Mouse (Mus musculus): ENCODE measurements at regions not wholly inside any gene's neighbourhood (a gene's known extent, or its start where the extent isn't known, plus 50 kb on each side); places are given as distances from the start of the nearest gene placed in this dataset.

DNA sequence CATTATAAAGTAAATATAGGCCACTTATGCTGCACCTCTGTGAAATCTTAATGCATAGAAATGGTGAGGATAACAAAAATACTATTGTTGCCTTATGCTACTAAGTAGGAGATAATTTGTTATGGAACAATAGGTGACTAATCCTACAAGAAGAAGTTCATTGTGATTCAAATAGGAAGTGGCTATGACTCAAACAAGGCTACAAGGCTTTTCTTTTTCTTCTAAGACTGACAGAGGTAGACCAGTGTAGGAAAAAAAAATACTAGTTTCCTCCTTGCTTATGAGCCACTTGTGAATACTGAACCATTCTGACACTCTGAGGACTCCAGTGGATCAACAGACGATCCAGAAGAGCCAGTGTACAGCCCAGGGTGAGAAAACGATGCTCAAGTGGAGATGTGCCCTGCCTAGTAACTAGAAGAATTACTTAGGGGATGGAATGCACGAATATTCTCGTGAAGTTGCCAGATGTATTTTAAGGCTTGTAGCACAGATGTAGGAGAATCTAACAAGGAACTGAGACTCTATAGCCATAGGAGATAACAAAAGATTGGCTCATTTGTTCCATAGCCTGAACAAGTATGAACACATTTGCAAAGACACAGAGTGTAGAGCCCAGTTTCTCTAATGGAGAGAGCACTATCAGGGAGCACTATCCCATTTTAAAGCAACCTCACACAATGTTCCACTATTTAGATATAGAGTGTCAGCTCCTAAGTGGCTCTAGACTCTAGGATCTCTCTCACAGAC, 60.3 kb downstream of the Fzd1 start:
- DNase-seq = no peak

DNA sequence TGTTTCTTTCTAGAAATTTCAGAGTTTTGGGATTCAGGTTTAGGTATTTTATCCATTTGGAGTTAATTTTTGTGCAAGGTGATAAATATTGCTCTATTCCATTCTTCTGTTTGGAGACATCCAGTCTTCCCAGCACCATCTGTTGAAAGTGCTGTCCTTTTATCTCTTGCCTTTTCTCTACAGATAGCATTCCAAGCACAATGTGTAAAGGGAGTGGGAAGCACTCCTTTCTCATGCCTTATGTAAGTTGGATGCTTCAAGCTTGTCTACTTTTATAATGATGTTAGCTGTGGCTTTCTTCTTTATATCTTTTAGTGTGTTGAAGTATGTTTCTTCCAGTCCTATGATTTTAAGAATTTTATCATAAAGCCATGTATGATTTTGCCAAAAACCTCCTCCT, 61.1 kb downstream of the Fzd1 start:
- no peak for DNase-seq

DNA sequence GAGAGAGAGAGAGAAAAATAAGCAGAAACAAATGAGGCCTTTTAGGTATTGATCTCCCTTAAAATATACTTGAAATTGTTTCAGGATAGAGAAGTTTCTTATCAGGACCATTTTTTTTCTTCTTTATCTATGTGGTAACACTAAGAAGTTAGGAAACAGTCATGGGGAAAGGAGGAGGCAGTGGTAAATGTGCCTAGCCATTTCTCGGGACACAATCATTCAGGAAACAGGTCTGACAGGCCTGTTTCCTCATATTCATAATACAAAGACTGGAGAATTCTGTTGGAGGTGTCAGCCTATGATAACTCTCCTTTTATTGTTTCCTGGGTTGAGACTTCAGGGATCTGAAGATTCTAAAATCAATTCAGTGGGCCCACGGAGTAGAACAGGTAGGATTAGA, 68.7 kb downstream of the Fzd1 start:
- DNase-seq = no peak

DNA sequence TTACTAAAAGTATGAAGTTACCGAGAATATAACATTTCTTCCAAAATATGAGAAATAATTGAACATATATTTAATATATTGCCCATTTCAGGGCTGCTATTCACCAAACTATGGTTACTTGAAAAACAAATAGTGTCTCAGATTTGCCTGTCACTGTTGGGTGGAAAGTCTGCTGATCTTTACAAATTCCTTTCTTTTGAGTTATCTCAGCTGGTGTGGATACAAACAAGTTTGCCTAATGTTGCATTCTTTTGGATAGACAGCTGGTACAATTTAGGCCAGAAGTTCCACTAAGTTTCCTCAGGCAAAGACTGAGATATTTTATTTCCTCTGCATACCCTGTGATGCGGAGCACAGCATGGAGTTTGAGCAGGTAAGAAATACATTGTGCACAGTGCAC, 82.5 kb downstream of the Fzd1 start:
- peak in 1 of 2 experiments; percentile 3 for DNase-seq

DNA sequence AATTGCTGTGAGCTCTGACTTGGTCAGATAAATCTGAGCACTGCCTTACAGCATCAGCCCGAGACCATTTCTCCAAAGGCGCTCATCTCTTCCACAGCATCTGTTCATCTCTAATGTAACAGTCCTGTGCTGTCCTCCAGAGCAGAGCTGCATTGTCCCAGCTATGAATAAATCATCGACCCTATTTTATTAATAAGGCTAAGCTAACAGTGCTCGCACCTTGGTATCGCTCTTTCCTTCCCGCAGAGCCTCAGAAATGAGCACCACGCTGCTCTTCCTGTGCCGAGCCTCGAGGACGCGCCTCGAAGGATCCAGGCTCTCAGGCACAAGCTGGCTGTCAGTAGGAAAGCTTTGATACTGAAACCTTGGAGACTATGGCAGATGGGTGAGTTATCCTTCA, 91.5 kb downstream of the Fzd1 start:
- no peak for DNase-seq

DNA sequence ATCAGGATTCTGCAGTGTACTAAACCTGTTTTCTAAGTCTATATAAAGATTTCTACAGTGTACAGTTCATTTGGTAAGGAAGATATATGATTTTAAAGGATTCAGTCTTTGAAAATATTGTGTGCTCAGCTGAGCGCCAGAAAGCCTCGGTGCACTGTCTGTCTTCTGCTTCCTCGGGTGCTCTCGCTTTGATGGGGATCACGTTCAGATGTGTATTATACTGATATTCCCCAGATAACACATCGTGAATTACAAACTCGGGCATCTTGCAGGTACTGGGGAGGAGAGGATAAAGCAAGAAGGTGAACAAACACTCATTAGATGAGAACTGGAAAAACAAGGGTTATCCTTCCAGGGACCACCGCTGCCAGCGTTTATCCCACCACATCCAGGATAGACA, 91.9 kb downstream of the Fzd1 start:
- DNase-seq = no peak

DNA sequence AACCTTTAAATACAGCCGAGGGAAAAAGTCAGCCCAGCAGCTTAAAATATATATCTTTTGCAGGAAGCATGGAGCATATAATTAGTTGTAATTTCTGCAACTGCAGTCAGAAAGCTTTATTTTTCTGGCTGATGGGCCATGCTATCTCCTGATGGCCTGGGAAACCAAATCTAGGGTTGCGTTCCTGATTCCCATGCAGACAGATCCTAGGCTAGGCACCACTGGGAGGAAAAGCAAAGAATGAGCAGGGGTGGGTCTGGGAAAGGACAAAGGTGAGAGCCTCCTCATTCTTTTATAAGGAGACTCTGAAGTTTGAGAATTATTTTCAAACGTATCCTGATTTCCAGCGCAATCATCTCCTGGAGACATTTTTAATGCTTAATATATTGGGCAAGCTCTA, 92.9 kb downstream of the Fzd1 start:
- DNase-seq = no peak

DNA sequence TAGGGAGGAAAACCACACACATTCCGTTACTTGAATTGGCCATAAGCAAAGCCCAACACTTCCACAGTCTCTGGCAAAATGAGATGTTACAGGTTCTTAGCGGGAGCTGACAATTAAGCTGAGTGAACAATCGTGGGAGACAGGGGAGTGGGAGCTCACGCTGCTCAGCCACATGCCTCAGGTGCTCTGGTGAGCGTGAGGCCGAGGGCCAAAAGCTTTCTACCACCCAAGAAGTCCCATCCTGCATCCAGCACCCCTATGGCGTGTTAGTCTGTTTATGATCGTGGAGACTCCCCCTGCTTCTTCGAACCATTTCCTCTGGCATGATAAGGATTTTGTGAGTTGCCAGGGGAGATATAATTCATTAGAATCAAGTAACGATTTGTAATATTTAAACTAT, 93.3 kb downstream of the Fzd1 start:
- no peak for DNase-seq

DNA sequence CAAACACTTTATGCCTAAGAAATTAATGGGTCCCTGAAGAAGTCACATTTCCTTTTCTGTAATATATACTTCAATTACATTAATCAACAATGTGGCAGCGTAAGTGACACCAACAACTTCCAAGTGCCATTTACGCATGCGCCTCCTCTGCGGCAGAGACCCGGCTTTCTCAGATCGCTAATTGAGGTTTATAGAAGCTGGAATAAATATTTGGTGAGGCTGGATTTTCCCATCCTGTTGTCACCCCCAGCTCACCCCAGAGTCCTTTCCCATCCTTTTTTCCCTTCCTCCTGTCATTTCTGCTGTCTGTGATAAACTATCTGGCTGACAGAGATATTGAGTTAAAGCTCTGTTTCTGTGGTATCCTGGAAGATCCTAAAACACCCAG, 95.6 kb downstream of the Fzd1 start:
- DNase-seq = no peak

DNA sequence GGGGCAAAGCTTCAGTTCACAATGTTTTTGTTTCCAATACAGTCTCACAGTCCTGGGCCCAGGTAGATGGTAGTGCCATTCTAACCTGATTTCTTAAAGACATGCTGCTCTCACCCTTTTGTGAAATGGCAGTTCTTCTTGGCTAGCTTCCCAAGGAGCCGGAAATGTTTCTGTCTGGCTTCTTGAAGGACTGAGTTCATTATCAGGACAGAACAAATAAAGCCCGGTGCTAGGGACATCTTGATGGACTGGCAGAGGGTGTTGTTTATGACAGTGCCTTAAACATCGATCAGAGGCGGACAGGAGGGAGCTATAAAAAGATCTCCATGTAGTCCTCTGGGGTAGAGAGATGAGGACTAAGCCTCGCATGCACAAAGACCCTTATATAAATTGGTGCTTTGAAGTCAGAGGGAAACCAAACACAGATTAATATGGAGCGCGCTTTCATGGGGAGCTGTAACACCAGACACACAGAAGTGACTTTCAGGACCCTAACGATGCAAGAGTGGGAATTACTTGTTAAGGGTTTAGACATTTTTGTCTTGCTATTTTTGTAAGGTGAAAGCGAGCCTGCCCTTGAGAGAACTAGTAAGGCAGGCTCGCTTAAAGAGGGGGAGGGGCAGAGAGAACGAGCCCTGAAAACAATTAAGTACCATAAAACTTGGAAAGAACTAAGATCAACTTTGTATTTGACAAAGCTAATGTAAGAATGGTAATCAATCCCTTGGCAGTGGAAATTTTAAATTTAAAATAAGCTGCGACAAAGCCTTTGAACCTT, 96.2 kb downstream of the Fzd1 start:
- no peak for DNase-seq

DNA sequence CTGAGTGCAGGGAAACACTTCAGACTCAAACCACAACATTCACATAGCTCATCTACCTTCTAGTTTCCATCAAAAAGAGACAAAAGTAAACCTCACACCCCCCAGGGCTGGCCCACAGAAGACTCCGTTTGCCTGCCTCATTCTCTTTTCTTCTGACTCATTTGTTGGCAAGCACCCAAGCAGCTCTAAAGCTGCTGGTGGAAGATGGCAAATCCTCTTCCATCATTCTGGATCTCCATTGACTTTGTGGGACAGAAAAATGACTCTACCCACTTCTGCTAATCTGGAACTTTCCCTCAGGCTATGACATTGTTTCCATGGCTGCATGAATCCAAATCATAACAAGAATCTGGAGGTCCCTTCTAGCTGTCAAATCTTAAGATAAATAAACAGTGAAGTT, 99.9 kb downstream of the Fzd1 start:
- no peak for DNase-seq

DNA sequence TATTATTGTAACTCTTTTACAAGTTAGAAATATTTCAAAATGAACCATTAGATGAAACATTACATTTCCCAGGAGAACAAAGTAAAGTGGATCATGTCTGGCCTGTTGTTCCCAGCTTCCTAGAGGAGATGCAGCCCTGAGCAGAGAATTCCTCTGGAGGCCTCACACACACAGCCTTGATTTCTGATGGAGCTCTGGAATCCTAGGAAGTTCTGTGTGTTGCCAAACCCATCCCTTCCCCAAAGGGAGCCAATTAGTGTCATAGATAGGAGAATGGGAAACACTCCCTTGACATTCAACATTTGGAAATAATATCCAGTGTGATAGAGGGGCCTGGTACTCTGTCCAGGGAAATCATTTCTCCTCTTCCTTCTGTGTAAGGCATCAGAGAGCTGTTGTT, 103.6 kb downstream of the Fzd1 start:
- peak; percentile 47 to 56 for DNase-seq

DNA sequence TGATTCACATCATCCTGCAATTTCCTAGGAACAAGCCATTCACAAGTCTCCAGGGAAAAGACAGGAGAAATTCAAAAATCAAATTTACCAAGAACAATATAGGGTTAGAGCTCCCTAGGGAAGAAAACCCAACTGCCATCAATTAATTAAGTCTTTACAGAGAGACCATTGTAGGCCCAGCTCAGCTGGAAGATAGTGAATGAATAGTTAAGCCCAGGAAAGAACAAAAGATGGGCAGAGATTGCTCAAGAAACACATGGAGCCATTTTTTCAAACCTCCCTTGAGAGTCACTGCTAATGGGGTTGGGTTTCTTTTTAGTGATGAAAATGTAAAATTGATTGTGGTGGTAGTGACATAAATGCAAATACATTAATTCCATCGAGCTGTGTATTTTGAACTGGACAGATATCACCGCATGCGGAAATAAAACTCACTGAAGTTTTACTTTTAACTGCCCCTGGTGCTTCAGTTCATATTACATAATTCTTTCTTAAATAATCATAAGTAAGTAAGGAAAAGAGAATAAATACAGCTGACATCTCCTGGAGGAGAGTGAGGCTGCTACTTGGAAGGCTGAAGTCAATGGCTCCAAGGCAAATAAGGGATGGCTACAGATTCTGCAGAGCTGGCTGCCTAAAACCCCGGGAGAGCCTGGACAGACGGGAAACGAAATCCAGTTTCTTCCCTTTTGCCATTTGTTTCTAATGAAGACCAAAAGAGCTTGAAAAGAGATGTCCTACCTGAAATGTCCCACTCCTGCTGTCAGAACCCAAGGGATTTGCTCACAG, 106.5 kb downstream of the Fzd1 start:
- peak; percentile 12 to 20 for DNase-seq

DNA sequence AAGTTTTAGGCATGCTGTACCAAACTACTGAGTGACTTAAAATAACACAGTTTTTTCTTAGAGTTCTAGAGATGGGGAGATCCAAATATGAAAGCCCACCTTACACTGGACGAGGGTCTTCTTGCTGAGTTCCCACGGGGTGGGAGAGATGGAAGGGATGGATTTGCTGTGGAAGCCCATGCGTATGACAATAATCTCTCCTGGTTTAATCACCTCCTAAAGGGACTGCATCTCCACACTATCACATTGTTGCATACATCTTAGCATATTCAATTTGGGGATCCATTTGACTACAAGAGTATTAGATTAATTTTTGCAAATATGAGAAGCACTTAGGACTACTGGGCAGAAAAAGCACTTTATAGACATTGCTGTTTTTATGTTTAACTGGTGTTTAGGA, 107.1 kb downstream of the Fzd1 start:
- no peak for DNase-seq

DNA sequence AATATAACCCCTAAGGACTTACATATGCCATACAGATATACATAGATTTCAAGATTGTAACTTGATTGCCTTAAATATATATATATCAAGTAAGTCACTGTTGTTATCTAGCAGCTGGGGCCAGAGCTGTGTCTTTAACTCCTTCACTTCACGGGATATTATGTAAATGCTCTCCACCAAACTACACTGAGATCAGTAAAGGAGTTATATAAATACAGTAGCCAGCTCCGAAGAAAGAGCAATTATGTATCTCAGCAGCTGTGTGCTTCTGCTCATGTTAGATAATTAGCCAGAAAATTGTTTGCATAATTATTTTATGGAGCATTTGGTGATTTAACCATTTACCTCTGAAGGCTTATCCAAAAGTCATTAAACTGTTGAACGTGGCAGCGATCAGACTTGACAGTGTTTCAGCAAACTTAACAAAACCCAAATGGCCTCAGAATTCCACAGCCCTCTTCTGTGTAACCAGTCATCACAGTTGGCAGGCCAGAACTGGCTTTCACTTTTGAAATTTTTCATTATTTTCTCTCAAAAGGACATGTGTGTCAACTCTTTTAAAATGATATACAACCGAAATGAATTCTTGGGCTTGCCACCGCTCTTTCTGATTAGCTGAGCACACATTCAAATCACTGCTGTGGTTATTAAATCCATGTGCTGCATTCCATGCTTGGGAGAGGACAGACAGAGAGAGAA, 107.8 kb downstream of the Fzd1 start:
- DNase-seq = peak; percentile 20 to 29

DNA sequence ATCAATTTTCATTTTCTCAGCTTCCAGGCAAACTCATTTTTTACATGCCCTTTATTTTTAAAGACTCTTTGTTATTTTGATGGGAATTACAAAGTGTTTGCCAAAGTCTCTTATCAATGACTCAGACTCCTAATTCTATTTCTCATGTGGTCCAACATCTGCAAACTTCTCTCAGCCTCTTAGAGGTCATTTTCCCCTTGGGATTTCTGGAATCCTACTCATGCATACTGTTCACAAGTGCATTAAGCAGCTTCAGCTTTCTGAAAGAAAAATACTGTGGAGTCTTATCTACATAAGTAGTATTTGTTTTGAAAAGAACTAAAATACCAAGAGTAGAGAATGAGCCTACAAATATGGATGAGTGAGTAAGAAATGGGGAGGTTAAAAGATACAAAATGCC, 116.8 kb downstream of the Fzd1 start:
- no peak for DNase-seq

DNA sequence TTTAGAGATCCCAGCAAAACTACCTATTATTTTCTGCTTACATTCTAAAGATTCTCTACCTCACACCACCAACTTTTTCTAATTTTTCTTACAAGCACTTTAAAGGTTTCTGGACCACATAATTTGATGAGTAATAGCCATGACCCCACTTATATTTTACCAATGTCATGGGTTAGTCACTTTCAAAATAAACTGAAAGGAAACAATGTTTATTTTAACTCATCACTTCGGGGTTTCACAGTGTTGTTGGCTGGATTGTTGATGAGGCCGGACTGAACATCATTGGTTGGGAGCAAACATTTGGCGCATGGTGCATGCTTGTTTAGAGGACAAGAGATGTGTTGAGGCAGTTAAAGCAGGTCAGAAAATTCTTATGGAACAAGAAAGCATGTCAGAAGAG, 124.1 kb downstream of the Fzd1 start:
- DNase-seq = no peak

DNA sequence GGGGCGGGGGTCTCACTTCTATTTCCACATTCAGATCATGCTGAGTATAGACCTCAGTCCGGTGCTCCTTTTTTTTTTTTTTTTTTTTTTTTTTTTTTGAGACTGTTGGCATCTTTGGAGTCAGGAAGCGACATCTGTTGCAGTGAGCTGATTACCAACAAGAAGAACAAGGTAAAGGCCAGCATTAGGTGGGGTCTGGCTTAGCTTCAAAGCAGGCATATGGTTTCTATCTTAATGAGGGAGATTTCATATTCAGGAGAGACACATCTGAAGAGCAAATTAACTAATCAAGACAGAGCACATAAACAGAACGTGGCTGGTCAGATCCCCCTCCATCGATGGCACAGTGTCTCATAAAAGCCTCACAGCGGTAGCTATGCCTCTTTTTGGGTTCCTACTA, 132.6 kb downstream of the Fzd1 start:
- DNase-seq = no peak

DNA sequence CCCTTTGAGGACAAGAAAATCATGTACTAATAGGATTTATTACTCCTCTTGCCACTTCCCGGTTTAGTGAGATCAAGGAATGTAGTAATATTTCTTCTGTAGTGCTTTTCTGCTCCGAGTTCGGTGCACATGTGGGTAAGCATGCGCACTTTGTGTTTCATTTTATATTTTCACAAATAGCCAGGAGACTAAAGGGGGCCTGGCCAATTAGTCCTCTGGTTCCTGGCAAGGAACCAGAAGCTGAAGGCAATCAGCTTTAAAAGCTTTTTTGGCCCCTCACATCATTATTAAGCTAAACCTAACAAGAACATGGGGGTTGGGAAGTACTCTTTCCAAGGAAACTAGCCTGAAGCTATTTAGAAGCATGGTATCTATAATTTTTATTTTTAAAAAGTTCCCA, 134.2 kb downstream of the Fzd1 start:
- DNase-seq = no peak

DNA sequence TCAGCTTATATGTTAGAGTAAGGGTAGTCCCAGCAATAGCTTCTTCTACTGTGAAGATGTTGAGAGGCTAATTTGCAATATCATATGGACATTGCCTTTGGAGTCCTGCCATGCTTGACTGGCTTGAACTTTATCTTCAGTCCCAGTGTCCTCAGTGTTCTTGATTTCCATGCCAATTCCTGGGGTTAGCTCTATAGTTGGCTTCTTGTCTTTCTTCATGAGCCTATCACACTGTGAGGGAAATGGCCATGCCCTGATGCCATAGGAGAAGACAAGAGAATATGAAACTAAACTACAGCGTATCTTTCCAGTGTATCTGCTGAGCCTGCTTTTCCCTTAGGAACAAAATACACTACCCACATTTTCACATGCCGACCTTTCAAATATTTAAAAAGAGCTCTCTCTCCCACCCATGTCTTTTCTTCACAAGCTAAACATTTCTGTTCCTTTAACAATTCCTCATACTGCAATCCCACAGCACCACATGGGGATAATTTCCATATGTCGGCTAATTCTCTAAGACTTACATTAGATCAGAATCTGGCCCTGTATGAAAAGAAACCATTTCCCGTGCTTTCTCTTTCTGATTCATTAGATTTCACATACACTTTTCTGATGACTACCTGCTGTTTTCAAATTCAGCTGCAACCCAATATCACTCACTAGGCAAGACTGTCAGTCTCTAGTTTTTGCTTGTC, 137.2 kb downstream of the Fzd1 start:
- DNase-seq = no peak

DNA sequence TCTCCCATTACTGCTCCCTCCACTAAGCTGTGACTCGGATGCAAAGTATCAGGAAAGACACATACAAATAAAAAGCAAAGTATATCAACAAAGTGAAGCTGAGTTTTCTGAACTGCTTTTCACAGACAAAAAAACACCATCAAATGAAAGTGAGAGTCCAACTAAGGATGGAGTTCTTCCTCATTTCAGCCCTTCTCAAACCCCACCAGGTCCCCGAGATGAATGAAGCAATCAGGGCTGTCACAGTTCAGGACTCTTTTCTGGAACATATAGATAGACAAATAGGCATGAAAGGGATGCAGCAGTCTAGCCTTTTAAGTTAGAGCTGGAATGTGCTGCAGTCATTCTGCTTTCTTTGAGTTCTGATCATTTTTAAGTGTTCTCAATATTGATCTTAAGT, 142.6 kb downstream of the Fzd1 start:
- DNase-seq = no peak

DNA sequence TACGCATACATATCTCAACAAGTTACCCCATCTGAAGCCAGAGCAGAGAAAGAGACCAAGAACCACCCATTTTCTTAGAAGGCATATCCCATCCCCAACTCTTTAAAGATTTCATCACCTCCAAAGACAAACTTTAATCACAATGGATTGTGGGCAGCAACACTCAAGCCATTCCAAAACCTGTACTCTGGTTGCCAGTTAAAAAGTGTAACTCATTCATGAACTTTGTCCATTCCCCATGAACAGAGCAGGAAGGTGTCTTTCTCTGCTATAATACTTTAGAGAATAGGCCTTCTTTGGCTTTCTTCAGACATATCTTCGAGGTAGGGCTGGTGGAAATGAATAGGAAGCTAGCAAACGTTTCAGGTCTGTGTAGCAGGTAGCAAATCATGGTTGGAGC, 160.4 kb downstream of the Fzd1 start:
- DNase-seq = no peak

Data from heart, adult 18-20 months (tissue).